Mouse (Mus musculus): ENCODE results near the gene Ccdc88a.

Gene Ccdc88a

DNA sequence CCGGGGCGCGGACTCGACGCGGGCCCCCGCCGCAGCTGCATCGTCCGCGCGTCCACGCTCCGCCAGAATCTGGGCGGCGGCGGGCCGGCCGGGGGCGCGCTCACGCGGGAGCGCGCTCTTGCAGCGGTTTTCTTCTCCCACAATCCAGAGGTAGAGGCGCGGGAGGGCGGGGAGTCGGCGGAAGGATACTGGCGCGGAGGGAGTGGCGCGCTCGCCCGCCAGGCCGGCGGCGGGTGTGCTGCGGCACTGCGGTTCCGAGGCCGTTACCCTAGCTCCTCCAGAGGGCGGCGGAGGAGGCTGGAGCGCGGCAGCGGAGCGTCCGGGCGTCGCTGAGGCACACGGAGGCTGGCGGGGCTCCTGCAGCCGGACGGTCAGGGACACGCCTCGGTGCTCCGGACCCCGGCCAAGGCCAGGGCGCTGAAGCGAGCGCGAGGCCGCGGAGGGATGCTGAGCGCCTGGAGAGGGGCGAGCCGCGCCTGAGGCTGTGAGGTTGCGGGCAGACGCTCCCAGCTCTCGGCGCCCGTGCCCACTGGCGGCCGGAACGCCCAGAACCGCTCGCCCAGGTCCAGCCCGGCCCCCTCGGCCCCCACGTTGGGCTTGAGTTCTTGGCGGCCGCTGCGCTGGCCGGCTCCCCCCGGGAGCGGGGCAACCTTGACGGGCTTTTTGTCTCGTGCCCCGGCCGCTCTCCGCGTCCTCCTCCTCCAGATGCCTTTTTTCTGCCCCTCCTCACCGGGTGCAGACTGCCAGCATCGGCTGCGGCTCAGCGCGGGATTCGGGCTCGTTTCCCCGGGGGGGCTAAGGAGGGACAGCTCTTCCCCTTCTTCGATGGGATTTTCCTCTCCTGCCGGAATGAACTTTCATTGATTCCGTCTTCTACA lies at the start of gene Ccdc88a:
Gene Ccdc88a (plus strand): TSS at position 263 of the 878 bp plus-strand sequence.
- peak; percentile 97 for DNase-seq (ENCODE audit: low spot score)

DNA sequence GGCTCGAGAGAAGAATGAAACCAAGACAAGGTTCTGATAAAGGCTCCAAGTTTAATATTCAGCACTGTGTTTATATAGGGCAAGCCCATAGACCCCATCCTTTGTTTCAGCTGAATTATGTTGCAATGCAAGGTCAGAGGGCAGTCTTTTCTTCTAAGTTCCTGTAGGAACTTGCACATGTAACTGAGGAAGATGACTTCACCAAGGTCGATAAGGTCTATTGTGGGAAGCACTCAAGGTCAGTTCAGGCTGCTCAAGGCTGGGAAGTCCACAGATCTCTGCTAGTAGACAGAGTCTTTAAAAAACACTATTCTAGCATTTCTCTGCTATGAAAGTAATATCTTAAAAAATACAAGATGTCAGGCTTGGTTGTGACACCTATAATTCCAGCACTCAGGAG lies 38.0 kb upstream of the Ccdc88a start:
- DNase-seq (ENCODE audit: low spot score): no peak

DNA sequence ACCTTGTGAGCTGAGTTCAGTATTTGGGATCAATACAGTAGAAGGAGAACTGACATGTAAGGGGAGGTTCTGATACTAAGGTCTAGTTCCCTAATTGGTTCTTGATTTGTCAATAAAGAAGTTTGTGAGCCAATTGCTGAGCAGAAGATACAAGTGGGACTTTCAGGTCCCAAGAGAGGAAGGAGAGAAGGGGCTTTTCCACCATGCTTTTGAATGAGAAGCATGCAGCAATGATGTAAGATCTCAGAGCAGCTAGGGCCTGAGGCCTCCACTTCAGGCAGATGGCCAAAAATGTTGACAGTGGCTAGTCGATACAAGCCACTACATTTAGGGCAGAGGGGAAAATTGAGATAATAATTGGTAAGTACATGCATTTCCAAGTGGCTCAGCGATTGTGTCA lies 32.2 kb upstream of the Ccdc88a start:
- DNase-seq (ENCODE audit: low spot score): no peak

DNA sequence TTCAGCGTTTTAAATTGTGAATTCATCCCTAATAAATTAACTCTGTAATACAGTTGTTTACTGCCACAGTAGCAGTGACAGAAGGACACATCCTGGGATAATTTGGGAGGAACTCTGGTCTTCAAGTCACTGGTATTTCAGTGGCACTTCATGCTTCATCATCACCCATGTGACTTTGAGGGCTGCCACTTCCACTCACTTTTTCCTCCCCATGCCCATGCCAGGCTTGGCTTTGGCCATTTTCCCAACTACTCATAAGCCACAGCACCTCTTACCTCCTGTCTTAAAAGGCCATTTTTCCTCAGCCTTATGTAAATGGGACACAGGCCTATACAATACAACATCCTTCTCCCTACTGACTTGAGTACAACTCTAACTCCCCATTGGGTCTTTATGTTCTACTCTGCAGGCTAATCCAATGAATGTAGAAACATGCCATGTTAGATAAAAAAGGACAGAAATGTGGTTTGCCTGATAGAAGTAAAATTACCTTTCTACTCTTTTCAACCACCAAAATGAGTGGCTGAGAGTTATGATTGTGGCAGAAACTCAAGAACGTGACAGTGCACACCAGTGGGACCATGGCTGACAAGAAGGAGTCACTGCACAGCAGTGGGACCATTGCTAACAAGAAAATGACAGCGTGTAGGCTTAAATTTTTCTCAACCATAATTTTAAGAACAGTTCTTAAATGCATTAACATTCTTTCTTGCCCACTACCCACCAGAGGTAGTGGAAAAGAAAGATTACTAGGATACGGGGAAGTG lies 28.4 kb upstream of the Ccdc88a start:
- DNase-seq (ENCODE audit: low spot score): no peak

DNA sequence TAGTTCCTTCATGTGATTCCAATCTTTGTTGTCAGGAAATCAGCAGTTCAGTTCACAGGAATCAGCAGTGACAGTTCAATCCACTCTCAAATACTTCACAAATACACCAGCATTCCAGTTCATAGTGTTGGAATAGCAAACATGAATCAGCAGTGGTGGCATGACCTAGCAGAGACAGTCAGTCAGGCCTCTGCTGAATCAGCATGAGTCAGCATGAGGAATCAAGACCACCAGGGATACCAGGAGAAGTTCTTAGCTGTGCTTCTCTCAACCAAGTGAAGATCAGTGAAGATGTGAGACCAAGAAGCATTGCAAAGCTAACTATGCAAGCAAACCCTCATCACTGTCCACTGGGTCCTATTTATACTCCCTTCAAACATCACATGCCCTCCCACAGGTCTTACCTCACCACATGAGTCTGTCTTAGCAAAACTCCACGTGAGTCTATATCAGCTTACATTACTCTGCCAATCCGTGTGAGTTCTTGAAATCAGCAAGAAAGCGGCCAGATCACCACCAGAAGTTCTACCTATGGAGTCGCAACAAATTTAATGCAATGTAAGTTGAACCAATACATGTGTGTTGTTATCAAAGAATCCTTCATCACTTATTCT lies 27.7 kb upstream of the Ccdc88a start:
- DNase-seq (ENCODE audit: low spot score): no peak

DNA sequence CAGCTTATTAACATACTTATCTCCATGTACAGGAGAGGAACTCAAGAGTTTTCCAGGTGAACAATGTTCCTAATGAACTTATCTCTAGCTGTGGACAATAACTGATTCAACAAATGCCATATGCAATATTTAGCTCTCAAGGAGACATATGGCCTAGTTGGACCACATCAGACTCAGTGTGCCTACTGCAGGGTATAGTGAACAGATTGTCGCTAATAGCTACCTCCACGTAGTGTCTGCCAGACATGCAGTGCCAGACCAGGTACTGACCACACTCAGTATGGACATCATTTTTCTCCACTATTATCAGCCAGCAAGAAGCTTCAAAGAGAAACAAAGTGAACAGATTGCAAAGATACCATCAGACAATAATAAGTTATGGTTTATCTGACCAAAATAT lies 22.6 kb upstream of the Ccdc88a start:
- DNase-seq (ENCODE audit: low spot score): no peak

DNA sequence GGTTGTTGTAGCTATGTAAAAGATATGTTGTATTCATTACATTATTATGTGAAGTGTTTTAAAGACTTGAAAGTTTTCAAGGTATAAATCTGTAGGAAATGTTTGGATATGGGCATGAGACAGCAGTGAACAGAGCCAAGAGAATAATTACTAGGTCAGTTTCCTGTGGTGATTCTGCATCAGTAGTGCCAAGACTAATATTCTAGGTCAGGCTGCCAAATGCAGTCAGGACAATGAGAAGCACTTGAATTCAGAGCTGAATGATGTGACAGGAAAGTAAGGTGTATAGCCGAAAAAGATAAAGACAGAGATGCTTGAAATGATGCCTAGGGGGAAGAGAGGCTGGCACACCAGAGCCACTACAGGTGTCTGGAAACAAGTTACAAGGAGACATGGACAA lies 21.2 kb upstream of the Ccdc88a start:
- no peak for DNase-seq (ENCODE audit: low spot score)

DNA sequence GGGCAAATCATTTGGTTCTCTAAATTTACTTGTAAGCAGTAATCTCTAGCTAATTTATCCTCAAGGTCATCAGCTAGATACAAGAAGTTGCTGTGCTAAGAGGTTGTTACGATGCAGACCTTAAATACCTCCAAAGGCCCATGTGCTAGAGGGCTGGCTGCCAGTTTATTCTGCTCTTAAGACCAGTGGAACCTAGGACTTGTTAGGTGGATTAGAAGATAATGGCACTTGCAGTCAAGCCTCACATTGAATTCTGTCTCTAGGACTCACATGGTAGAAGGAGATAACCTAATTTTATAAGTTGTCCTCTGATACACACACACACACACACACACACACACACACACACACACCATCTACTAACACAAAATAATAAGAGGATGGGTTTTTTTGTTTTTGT lies 5.3 kb upstream of the Ccdc88a start:
- DNase-seq (ENCODE audit: low spot score): no peak

DNA sequence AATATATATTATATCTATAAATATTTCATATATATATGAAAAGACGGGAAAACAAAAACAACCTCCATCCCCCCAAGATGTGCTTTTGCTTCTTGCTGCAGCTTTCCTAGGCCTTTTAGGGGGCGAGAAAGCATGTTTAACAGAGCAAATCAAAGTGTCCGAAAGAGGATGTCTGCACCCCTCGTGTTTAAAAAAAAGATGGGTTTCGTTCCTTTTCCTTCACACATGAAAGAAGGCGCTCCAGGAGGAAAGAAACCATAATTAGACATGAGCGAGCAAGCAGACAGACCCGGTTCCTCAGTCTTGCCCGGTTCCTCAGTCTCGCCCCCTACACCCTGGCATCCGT lies 435 bp upstream of the Ccdc88a start:
- no peak for DNase-seq (ENCODE audit: low spot score)

DNA sequence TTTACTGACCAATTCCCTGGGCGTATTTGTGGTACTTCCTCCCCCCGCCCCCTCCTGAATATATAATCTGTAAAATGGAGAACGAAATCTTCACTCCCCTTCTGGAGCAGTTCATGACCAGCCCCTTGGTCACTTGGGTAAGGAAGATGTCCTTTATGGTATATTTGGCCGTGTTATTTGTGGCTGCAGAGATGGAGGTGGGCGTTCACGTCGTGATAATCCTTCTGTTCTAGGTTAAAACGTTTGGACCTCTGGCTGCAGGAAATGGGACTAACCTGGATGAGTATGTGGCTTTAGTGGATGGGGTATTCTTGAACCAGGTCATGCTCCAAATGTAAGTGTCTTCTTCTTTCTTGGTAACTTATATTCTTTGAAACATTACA lies 807 bp downstream of the Ccdc88a start:
- no peak for DNase-seq (ENCODE audit: low spot score)

DNA sequence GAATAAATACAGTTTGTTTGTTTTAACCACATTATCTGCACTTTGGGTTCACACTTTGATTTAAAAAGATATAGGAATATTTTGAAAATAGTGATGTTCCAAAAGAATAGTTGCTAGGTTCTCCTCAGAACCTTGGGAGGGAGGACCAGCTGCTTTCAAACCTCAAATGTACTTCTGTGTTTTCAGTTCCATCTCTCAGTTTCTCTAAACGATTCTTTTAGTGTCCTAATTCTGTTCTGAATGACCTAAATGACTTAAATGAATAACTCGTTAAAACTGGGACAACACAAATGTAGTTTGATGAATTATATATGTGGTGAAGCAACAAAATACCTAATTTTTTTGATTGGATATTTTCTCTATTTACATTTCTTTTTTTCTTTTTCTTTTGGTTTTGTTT lies 3.2 kb downstream of the Ccdc88a start:
- DNase-seq (ENCODE audit: low spot score): no peak

DNA sequence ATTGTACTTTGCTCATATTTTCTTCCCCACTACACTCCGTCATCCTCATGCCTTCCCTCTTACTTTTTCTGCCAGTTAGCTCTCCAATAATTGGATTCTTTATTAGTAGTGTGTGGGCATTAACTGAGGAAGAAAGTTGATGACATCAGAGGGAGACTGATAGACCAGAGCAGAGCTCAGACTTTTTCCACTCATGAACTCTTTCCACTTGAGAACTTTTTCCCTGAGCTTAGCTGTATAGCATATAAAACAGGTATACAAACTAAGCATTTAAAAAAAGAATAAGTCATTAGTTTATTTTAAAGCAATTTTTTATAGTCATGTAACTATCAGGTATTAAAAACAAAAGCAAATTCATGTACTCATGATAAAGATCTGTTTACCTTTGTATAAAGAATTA lies 5.3 kb downstream of the Ccdc88a start:
- DNase-seq (ENCODE audit: low spot score): no peak

DNA sequence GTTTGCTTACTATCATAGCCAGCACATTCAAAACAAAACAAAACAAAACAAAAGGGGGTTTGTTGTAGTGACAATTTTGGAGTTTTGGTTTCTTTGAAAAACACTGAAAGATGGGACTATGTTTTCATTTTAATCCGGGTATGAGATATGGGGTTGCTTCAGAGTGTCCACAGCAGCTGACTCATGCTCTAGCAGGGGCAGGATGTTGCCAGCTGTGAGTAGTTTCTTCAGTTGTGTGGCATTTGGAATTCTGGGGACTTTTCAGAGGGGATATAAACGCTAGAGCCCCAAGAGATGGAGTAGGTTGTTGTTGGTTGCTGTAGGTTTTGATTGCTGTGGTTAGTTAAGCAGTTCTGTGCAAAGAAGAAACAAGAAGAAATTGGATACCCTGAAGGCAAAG lies 10.0 kb downstream of the Ccdc88a start:
- DNase-seq (ENCODE audit: low spot score): no peak

DNA sequence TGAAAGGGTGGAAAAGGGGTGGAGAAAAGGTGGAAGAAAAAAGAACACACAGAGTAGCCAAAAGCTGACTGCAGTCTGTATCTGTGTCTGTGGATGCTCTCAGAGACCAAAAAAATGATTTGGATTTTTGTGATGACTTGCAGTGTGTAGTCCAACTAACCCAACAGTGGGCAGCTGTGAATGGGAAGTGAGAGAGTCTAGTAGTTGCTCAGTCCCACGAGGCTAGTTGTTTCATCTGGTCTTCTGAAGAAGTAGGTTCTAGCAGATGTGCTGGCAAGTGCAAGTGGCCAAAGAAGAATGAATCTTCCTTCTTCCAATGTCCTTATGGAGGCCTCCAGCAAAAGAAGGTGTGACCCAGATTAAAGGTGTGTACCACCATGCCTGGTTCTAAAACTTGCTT lies 10.5 kb downstream of the Ccdc88a start:
- DNase-seq (ENCODE audit: low spot score): no peak

DNA sequence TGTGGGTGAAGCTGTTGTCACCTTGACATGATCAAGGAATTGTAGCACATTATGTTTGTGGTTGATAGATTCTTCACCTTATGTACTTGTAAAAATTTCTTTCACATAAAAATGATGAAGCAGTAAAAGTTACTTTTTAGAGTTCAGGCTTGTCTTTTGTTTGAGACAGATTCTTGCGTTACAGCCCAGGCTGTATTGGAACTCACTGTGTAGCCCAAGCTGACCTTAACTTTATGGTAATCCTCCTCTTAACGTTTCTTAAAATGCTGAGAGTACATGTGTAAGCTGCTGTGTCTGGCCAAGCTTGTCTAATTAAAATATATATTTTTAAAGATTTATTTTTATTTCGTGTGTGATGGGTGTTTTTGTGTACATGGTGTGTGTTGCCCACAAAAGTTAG lies 11.2 kb downstream of the Ccdc88a start:
- no peak for DNase-seq (ENCODE audit: low spot score)

DNA sequence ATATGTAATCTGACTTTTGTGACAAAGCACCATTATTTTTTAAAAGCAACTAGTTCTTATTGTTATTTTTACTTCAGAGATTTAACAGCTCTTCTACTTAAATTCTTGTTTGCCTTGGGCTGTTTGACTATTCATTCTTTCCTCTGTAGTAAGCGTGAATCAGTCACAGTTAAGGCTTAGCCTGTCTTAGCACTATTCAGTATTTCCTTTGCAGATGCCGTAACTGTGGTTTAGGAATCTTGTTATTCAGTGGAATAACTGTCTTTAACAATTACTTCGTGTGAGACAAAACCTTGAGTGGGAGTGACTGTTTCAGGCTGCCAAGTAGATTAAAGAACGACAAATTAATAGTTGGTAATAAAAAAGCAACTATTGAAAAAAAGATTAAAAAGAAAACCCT lies 16.5 kb downstream of the Ccdc88a start:
- no peak for DNase-seq (ENCODE audit: low spot score)

DNA sequence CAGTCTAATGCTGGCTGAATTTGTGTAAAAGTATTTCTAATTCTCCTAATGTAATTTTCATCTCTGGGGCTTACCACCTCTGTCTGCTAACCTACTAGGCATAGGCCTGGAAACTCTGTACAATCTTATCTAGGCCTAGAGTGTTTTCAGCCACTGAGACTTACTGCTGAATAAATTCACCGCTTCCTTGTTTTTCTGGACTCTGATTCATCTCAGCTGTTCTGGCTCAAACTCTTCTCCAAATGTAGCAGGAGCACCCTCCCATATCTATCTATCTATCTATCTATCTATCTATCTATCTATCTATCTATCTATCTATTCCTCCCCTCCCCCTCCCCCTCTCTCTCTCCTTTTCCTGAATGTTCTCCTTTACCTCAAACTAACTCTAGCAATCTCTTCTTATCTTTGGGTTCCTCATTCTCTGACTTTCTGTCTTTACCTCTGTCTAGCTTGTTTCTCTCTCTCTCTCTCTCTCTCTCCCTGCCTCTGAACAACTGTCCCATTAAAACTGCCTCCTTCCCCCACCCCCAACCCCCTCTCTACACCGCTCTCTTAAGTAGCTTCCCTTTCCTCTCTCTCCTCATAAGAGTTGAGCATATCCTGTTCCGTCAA lies 21.8 kb downstream of the Ccdc88a start:
- DNase-seq (ENCODE audit: low spot score): no peak

DNA sequence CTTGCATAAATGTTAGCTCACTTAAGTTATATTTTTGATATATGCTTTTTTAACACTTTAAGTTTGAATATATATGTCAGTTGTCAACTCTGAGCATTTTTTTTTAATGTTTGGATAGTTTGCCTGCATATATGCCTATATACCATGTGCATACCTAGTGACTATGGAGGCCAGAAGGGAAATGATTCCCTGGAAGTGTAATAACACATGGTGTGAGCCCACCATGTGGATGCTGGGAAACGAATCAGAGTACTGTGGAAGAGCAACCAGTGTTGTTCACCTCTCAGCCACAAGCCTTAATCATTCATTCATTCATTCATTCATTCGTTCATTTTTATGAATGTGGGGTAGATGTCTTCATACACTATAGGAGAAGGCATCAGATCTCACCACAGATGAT lies 26.9 kb downstream of the Ccdc88a start:
- no peak for DNase-seq (ENCODE audit: low spot score)

DNA sequence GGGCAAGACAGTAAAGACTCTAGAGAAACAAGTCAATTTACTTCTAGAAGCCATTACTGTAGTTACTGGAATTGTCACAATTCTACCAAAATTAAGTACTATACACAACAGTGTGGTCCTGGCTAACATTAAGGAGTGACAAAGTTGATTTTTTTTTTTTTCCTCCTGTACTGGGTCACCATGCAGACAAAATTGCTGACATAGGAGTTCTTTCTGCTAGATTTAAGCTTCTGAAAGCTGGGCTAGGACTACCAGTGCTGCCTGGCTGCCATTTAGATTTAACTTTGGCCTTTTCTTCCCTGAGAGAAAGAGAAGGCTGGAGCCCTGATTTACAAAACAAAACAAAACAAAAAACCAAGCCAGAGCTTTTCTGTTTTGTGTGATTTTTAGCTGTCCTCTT lies 32.8 kb downstream of the Ccdc88a start:
- DNase-seq (ENCODE audit: low spot score): no peak

DNA sequence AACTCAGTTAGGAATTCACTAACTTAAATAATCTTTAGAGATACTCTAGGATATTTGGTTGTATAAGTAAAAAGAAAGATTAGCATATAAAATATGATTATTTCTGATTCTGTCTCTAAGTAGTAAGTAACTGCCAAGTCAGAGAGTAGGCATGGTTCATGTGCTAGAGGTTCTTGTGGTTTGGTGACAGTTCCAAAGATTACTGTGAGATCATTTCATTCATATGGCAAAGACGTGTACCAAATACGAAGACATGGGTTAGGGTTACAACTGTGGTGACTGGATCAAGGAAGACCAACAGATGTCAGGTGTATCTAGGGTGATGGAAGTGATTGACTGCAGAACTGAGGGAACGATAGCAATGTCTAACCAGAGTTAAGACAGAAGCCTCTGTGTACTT lies 50.0 kb downstream of the Ccdc88a start:
- no peak for DNase-seq (ENCODE audit: low spot score)

DNA sequence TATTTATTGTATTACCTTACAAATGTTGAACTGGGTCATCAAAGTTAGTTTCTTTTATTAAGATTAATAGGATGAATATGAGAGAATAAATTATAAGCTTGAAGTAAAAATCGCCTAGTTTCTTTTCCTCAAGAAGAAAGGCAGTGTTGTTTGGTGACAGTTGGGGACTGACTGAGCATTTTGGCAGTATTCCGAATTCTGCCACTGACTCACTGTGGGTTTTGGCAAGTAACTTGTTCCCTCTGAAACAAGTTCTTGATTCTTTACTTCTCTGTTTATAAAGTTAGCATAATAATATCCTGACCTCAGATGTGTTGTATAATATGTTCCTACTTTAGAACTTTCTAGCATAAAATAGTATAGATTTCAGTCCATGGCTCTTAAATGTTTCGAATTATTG lies 55.3 kb downstream of the Ccdc88a start:
- no peak for DNase-seq (ENCODE audit: low spot score)

DNA sequence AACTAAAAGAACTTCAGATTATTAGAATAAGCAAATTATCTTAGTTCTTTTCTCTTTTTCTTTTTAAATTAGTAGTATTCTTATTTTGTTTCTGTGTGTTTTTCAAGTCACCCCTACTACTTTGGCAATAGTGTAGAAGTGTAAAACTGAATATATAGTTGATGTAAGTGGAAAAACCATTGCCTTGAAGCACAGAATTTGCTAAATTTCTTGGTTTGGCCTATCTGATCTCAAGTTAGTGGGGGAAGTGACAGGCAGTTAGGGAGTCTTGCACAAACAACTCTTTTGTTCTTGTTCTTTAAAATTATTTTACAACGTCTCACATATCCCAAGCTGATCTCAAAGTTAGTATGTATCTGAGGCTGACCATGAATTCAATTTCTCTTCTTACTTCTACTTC lies 57.6 kb downstream of the Ccdc88a start:
- DNase-seq (ENCODE audit: low spot score): no peak

DNA sequence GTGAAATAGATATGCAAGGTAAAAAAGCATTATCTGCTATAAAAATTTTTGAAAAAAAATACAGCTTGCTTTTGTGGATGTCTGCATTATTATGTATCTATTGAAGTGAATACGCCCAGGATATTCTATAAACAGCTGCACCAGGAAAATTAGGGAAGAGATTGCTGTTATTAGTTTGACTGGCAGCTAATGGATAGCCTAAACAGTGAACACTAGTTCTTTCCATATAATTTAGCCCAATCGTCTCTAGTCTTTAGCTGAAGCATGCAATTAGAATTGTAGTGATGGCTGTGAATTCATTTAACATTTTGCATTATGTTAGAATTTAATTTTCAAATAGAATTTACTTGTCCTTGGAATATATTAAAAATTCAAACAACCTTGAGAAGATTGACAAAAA lies 75.3 kb downstream of the Ccdc88a start:
- DNase-seq (ENCODE audit: low spot score): no peak
